Mouse (Mus musculus) mouse trophoblast stem cell (cell line): ENCODE data around the gene Pramef25.
"Not testable (repeated sequence)": the region's sequence is repeated elsewhere in the genome, so short reads cannot be mapped to it uniquely, and the experiment has no call there.

Experiments used
- in situ Hi-C, 2 experiments: fragments of 300-500 bp; cut with MseI, MboI; formaldehyde crosslinking; loops; 2 replicates in 1 of 2; 3 replicates in 1 of 2; pipeline ENCODE4 v1.15.1; 2025

Gene Pramef25

GRCm38 (mm10) chr4:143950916-143951315 is at the start of gene Pramef25:
TSS of gene Pramef25 (minus strand) at chr4:143951016.
- in situ Hi-C loops = not testable (repeated sequence)

DNA sequence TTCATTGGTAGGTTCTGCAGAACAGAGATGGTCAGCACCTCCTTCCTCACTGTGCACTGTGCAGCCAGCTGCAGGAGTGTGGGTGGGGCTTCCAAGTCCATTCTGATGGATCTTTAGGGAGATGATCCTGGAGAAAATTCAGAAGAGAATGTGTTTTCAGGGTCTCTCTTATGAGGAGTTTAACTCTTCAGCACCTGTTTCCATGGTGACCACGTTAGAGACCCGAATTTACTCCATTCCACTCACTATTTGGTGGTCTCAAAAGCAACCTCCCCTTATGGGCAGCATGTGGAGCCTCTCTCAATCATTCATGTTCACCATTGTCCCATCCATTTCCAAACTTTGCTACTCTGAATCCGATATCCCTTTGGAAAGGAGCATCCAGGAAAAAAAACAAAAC is 43.5 kb upstream of the Pramef25 start, which contains the start of gene Pramef17:
Gene Pramef17, minus strand, starts transcription at position 101 of the 400 bp plus-strand sequence.
- in situ Hi-C loops = not testable (repeated sequence)

DNA sequence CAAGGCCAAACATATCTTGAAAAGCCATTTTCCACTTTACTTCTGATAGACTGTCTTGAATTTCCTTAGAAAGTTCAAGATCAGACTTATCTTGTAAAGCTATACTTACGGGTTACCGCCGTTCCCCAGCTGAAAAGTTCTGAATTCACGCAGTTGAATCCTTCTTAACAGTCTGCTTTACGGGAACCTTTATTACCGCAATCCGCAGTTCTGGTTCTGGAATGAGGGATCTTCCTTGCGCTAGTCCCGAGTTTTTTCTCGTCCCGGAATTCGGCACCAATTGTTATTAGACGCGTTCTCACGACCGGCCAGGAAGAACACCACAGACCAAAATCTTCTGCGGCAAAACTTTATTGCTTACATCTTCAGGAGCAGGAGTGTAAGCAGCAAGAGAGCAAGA is 37.3 kb upstream of the Pramef25 start:
- in situ Hi-C loops = not testable (repeated sequence)

- in situ Hi-C loops = not testable (repeated sequence)
Observed at GRCm38 (mm10) chr4:143987475-143987941, 36.7 kb upstream of the Pramef25 start.

GRCm38 (mm10) chr4:143985733-143986132 is 34.9 kb upstream of the Pramef25 start:
- in situ Hi-C loops = not testable (repeated sequence)

- in situ Hi-C loops = not testable (repeated sequence)
Observed at GRCm38 (mm10) chr4:143985165-143985564, 34.3 kb upstream of the Pramef25 start.

DNA sequence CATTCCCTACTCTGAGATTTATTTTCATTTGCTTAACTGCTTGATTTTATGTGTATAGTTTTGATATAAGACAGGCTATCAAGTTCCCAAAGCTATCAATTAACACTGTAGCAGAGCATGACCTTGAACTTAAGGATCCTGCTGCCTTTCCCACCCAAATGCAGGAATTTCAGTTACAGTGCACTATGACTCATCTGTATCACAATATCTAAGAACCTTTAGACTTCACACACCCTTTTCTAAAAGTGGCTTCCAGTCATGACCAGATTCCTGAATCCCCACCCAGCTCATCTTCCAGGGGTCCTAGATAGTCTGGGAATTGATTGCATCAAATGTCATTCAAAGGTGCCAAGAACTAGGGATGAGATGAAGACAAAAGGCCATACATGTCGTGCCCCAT is 32.6 kb upstream of the Pramef25 start:
- in situ Hi-C loops = not testable (repeated sequence)

DNA sequence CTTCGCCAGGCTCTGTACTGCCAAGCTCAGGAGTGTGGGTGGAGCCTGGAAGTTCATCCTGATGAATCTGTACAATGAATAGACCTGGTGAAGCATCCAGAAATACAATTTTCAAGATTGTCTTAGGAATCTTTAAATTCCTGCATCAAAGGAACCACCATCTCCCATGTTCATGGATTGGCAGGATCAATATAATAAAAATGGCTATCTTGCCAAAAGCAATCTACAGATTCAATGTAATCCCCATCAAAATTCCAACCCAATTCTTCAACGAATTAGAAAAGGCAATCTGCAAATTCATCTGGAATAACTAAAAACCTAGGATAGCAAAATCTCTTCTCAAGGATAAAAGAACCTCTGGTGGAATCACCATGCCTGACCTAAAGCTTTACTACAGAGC is 16.0 kb upstream of the Pramef25 start, which contains the start of gene Gm13101:
Gene Gm13101, minus strand, starts transcription at position 101 of the 400 bp plus-strand sequence.
- in situ Hi-C loops = not testable (repeated sequence)

DNA sequence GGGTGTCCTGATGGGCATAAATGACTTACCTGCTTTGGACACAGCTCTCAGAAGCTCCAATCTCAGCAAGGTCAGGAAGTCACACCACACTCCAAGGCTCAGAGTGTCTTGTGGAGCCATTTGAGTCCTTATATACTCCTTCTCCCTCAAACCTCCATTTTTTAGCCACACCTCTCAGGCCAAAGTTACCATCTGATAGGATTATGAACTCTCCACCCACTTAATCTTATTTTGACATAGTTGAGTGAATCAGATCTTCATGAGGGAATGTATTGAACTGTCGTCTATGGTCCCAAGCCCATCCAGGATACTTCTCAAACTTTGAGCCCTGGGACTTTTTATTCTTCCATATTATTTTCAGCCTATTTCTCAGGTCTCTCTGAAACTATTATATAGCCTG is 50.5 kb downstream of the Pramef25 start, which contains the start of gene Pramef6:
Gene Pramef6, minus strand, starts transcription at position 101 of the 400 bp plus-strand sequence.
- in situ Hi-C loops = not testable (repeated sequence)
